Mouse (Mus musculus): ENCODE measurements around the gene Hvcn1. TPM values are rescaled to one million over a fixed set of nuclear protein-coding genes. Genes with fewer than 3 reads are reported as not detected.
"Not testable (repeated sequence)": the region's sequence is repeated elsewhere in the genome, so short reads cannot be mapped to it uniquely, and the experiment has no call there.

Gene Hvcn1
- polyA plus RNA-seq, 1 experiment from 2014 or later: 1.6 TPM

DNA sequence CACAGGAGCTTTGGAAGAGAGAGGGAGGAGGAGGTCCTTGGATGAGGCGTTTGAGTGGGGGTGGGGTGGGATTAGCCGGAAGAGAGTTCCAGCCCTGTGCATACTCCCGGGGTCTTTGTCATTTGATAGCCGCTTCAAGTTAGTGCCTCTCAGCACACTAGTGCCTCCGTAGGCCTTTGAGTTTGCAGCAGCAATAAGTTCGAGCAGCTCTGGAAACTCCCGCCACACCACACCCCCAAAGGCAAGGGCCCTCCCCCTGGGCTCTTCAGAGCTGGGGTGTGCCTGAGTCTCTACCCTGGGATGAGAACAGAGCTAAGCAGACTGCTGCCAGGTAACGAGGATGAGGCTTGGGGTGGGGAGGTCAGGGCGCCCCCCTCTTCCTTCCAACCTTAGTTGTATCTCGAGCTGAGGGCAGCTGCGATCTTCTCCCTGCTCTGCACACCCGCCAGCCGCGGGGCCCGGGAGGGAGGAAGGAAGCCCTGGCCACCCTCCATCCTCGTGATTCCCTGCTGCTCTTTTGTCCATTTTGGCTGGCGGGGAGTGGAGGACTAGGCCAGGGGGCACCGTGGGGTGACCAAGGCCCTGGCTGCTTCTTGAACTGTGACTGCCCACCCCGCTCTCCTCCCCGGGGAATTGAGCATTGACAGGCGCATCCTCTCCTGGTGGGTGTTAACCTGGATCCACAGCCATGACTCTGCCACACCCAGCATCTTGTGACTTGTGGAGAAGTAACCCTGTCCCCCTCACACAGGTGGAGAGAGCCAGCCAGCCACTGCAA is 3.2 kb downstream of the Hvcn1 start:
- Histone ChIP-seq H3K9me3 (ENCODE audit: control insufficient read depth, low read length) (no peaks in the 10 kb centered on the region), H3K9ac (ENCODE audit: low read length) (peak overlapping the region; percentile 9), H3K27me3 (ENCODE audit: control insufficient read depth, insufficient read depth, low read length) (no peaks in the 10 kb centered on the region), H3K36me3 (ENCODE audit: control insufficient read depth, insufficient read depth, low read length) (no peaks in the 10 kb centered on the region), H3K27ac (replicated peaks in 1 of 2; ENCODE audit: control insufficient read depth in 1 of 2, insufficient read depth in 1 of 2, low read depth in 2 of 2, low read length in 2 of 2) (no peak overlapping the region), H3K4me3 (ENCODE audit: control insufficient read depth in 1 of 2, insufficient read depth in 1 of 2, low read depth in 1 of 2, low read length in 2 of 2) (peak overlapping the region; percentile 17 to 38), H3K4me1 (ENCODE audit: control insufficient read depth in 2 of 2, insufficient read depth in 2 of 2, low read length in 2 of 2) (peaks cover 5 to 12% of the 10 kb centered on the region in 2 experiments; a peak in 2 of 4 replicates), H3K4me2 (ENCODE audit: low read length) (peak overlapping the region; percentile 59)
- WGBS: 7% methylated on average over 20 of the region's 21 CpGs
- ATAC-seq (ENCODE audit: insufficient number of reproducible peaks, insufficient read depth, low FRiP score, low read depth): peak; percentile 41

DNA sequence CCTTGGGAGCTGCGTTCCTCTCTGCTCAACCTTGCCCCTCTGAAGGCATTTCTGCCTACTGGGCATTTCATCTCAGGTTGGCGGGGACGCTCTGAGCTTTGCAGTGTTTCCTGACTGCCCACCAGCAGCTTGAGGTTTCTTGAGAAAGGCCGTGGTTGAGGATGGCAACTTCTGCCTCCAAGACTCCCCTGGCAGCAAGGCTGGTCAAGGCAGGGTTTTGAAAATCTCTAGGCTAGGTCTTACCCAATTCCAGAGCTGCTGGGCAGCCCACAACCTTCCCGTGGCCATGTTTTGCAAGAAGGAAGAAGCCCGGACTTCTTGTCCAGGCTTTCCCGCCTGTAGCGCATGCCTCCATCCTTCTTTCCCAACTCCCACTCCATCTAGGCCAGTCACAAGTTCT is 4.3 kb downstream of the Hvcn1 start:
- Histone ChIP-seq H3K4me2 (ENCODE audit: low read length) (no peak overlapping the region), H3K27me3 (ENCODE audit: control insufficient read depth, insufficient read depth, low read length) (no peaks in the 10 kb centered on the region), H3K4me3 (ENCODE audit: control insufficient read depth in 1 of 2, insufficient read depth in 1 of 2, low read depth in 1 of 2, low read length in 2 of 2) (no peak overlapping the region), H3K27ac (replicated peaks in 1 of 2; ENCODE audit: control insufficient read depth in 1 of 2, insufficient read depth in 1 of 2, low read depth in 2 of 2, low read length in 2 of 2) (no peak overlapping the region), H3K9ac (ENCODE audit: low read length) (no peak overlapping the region), H3K4me1 (ENCODE audit: control insufficient read depth in 2 of 2, insufficient read depth in 2 of 2, low read length in 2 of 2) (peaks cover 5 to 12% of the 10 kb centered on the region in 2 experiments; a peak in 2 of 4 replicates), H3K9me3 (ENCODE audit: control insufficient read depth, low read length) (no peaks in the 10 kb centered on the region), H3K36me3 (ENCODE audit: control insufficient read depth, insufficient read depth, low read length) (no peaks in the 10 kb centered on the region)
- no peak for ATAC-seq (ENCODE audit: insufficient number of reproducible peaks, insufficient read depth, low FRiP score, low read depth)
- WGBS: 82% methylated on average over 8 of the region's 8 CpGs

DNA sequence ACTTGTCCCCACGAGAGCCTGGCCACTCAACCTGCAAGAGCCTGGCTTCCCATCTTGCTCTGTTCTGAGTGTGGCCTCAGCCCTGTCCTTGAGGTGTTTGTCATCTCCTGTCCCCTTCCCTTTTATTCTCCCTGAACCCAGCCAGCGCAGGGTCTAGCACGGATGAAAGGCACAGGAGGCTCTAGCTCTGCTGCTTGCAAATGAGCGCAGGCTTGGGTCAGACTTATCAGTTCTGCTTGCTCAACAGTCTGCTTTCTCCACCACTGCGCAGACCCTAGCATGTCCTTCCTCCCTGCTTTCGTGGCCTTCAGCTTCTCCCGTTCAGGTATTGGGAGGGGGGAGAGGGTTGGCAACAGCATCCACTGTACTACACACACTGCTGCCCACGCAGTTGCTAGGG is 5.5 kb downstream of the Hvcn1 start:
- Histone ChIP-seq H3K4me2 (ENCODE audit: low read length) (no peak overlapping the region), H3K27me3 (ENCODE audit: control insufficient read depth, insufficient read depth, low read length) (no peaks in the 10 kb centered on the region), H3K4me1 (ENCODE audit: control insufficient read depth in 2 of 2, insufficient read depth in 2 of 2, low read length in 2 of 2) (peaks cover 5 to 12% of the 10 kb centered on the region in 2 experiments; a peak in 2 of 4 replicates), H3K27ac (replicated peaks in 1 of 2; ENCODE audit: control insufficient read depth in 1 of 2, insufficient read depth in 1 of 2, low read depth in 2 of 2, low read length in 2 of 2) (no peak overlapping the region), H3K9ac (ENCODE audit: low read length) (no peak overlapping the region), H3K9me3 (ENCODE audit: control insufficient read depth, low read length) (no peaks in the 10 kb centered on the region), H3K36me3 (ENCODE audit: control insufficient read depth, insufficient read depth, low read length) (no peaks in the 10 kb centered on the region), H3K4me3 (ENCODE audit: control insufficient read depth in 1 of 2, insufficient read depth in 1 of 2, low read depth in 1 of 2, low read length in 2 of 2) (no peak overlapping the region)
- WGBS: 80% methylated on average over 8 of the region's 8 CpGs
- ATAC-seq (ENCODE audit: insufficient number of reproducible peaks, insufficient read depth, low FRiP score, low read depth): no peak

DNA sequence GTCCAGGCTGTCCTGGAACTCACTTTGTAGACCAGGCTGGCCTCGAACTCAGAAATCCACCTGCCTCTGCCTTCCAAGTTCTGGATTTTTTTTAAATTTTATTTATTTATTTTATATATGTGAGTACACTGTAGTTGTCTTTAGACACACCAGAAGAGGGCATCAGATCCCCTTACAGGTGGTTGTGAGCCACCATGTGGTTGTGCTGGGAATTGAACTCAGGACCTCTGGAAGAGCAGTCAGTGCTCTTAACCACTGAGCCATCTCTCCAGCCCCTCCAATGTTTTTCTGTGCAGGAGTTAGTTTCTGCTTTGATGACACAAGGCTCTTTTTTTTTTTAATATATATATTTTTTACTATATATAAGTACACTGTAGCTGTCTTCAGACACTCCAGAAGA is 6.2 kb downstream of the Hvcn1 start:
- H3K9me3 ChIP-seq (ENCODE audit: control insufficient read depth, low read length); ATAC-seq (ENCODE audit: insufficient number of reproducible peaks, insufficient read depth, low FRiP score, low read depth); H3K4me3 ChIP-seq (ENCODE audit: control insufficient read depth in 1 of 2, insufficient read depth in 1 of 2, low read depth in 1 of 2, low read length in 2 of 2); H3K27me3 ChIP-seq (ENCODE audit: control insufficient read depth, insufficient read depth, low read length); H3K9ac ChIP-seq (ENCODE audit: low read length); H3K36me3 ChIP-seq (ENCODE audit: control insufficient read depth, insufficient read depth, low read length); H3K4me2 ChIP-seq (ENCODE audit: low read length); H3K27ac ChIP-seq (replicated peaks in 1 of 2; ENCODE audit: control insufficient read depth in 1 of 2, insufficient read depth in 1 of 2, low read depth in 2 of 2, low read length in 2 of 2): not testable (repeated sequence)
- WGBS: 100% methylated on average over 1 of the region's 1 CpGs
- peaks cover 5 to 12% of the 10 kb centered on the region in 2 experiments; a peak in 2 of 4 replicates for H3K4me1 ChIP-seq (ENCODE audit: control insufficient read depth in 2 of 2, insufficient read depth in 2 of 2, low read length in 2 of 2)

DNA sequence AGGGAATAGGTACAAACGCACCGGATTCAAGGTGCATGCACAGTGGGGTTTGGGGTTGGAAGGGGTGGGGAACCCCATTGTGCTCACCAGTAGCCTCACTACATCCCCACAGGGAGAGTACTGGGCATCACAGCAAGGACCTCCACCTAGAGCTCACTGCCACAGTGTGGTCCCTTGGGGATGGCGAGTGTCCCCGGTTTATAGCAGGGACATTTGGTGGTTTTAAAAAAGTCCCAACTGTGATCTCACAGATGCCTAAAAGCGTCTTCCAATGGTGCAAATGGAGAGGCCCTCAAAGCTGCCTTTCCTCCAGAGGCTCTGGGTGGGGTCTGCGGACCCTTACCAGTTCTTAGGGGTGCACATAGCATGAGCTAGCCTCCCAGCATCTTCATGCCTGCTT is 7.3 kb downstream of the Hvcn1 start:
- Histone ChIP-seq H3K27ac (replicated peaks in 1 of 2; ENCODE audit: control insufficient read depth in 1 of 2, insufficient read depth in 1 of 2, low read depth in 2 of 2, low read length in 2 of 2) (no peak overlapping the region), H3K4me1 (ENCODE audit: control insufficient read depth in 2 of 2, insufficient read depth in 2 of 2, low read length in 2 of 2) (peaks cover 5 to 12% of the 10 kb centered on the region in 2 experiments; a peak in 2 of 4 replicates), H3K4me2 (ENCODE audit: low read length) (no peak overlapping the region), H3K27me3 (ENCODE audit: control insufficient read depth, insufficient read depth, low read length) (no peaks in the 10 kb centered on the region), H3K36me3 (ENCODE audit: control insufficient read depth, insufficient read depth, low read length) (no peaks in the 10 kb centered on the region), H3K4me3 (ENCODE audit: control insufficient read depth in 1 of 2, insufficient read depth in 1 of 2, low read depth in 1 of 2, low read length in 2 of 2) (no peak overlapping the region), H3K9ac (ENCODE audit: low read length) (no peak overlapping the region), H3K9me3 (ENCODE audit: control insufficient read depth, low read length) (no peaks in the 10 kb centered on the region)
- ATAC-seq (ENCODE audit: insufficient number of reproducible peaks, insufficient read depth, low FRiP score, low read depth): no peak
- 87% methylated on average over 6 of the region's 6 CpGs for WGBS

DNA sequence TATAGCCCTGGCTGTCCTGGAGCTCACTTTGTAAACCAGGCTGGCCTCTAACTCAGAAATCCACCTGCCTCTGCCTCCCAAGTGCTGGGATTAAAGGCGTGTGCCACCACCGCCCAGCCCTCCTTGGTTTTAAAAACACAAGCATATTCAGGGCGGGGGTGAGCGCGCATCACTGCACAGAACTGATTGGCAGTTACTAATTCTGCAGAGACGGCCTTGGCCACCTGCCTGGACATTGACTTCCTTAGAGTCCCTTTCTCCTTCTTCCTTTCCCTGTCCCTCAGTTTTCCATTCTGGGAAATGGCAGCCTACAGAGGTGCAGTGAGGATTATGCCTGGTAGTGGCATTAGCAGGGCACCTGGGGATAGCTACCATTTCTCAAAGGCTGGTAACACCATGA is 11.0 kb downstream of the Hvcn1 start:
- H3K4me2 ChIP-seq (ENCODE audit: low read length): no peak overlapping the region
- no peak for ATAC-seq (ENCODE audit: insufficient number of reproducible peaks, insufficient read depth, low FRiP score, low read depth)
- 87% methylated on average over 6 of the region's 6 CpGs for WGBS

DNA sequence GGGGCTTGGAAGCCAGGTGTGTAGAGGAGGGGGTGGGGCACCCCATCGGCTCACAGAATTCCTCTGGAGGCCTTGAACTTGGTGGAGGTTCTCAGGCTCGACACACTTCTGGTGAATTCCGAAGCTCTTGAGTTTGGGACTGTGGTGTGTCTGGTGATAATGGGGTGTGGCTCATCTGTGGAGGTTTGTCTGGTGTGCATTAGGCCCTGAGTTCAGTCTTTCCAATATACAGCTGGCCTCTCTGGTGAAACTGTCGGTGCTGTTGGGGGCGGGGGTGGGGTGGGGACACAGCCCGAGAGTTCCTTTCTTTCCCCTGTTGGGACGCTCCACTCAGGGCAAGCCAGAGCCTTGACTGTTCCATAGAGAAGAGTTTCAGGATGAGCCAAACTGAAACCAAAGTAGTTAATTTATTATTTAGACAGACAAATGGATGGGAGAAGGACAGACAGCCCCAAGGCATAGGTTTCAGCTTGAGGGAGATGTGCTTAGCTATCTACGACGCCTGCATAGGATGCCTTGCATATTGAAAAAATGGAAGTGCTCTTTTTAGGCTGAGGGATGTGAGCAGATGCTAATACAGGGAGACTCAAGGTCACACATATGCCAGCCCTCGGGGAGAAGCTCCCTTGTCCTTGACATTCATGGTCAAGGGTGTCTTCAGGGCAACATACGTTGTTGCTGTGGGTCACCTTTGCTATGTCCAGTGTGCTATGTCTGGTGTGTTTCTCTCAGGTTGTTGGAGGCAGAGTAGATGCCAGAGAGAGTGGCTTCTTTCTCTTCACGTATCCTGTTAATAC is 11.7 kb downstream of the Hvcn1 start:
- 79% methylated on average over 12 of the region's 12 CpGs for WGBS
- H3K27ac ChIP-seq (replicated peaks in 1 of 2; ENCODE audit: control insufficient read depth in 1 of 2, insufficient read depth in 1 of 2, low read depth in 2 of 2, low read length in 2 of 2): no peak overlapping the region
- H3K4me1 ChIP-seq (ENCODE audit: control insufficient read depth in 2 of 2, insufficient read depth in 2 of 2, low read length in 2 of 2): peaks cover 4 to 8% of the 10 kb centered on the region in 2 experiments; a peak in 1 of 4 replicates

More for the DNA sequence above, 11.0 kb downstream of the Hvcn1 start:
- Histone ChIP-seq H3K9me3 (ENCODE audit: control insufficient read depth, low read length) (no peaks in the 10 kb centered on the region), H3K4me3 (ENCODE audit: control insufficient read depth in 1 of 2, insufficient read depth in 1 of 2, low read depth in 1 of 2, low read length in 2 of 2) (no peak overlapping the region), H3K27me3 (ENCODE audit: control insufficient read depth, insufficient read depth, low read length) (no peaks in the 10 kb centered on the region), H3K9ac (ENCODE audit: low read length) (no peak overlapping the region), H3K4me1 (ENCODE audit: control insufficient read depth in 2 of 2, insufficient read depth in 2 of 2, low read length in 2 of 2) (peaks cover 4 to 8% of the 10 kb centered on the region in 2 experiments; a peak in 1 of 4 replicates), H3K36me3 (ENCODE audit: control insufficient read depth, insufficient read depth, low read length) (no peaks in the 10 kb centered on the region), H3K27ac (replicated peaks in 1 of 2; ENCODE audit: control insufficient read depth in 1 of 2, insufficient read depth in 1 of 2, low read depth in 2 of 2, low read length in 2 of 2) (no peak overlapping the region)

More for the DNA sequence above, 11.7 kb downstream of the Hvcn1 start:
- H3K4me2 ChIP-seq (ENCODE audit: low read length): no peak overlapping the region
- no peaks in the 10 kb centered on the region for H3K36me3 ChIP-seq (ENCODE audit: control insufficient read depth, insufficient read depth, low read length)
- H3K9me3 ChIP-seq (ENCODE audit: control insufficient read depth, low read length): no peaks in the 10 kb centered on the region
- no peak overlapping the region for H3K4me3 ChIP-seq (ENCODE audit: control insufficient read depth in 1 of 2, insufficient read depth in 1 of 2, low read depth in 1 of 2, low read length in 2 of 2)
- no peaks in the 10 kb centered on the region for H3K27me3 ChIP-seq (ENCODE audit: control insufficient read depth, insufficient read depth, low read length)
- no peak overlapping the region for H3K9ac ChIP-seq (ENCODE audit: low read length)
- ATAC-seq (ENCODE audit: insufficient number of reproducible peaks, insufficient read depth, low FRiP score, low read depth): no peak

Data from heart, embryonic 14.5 days (tissue).